Mouse (Mus musculus): ENCODE results near the gene Klre1.
"Not testable (repeated sequence)": the region's sequence is repeated elsewhere in the genome, so short reads cannot be mapped to it uniquely, and the experiment has no call there.

Gene Klre1

GRCm38 (mm10) chr6:129583014-129583413, 5.3 kb downstream of the Klre1 start:
- no peak for DNase-seq (ENCODE audit: low spot score in 2 of 2)

GRCm38 (mm10) chr6:129591508-129591907, 13.8 kb downstream of the Klre1 start, which contains the start of gene Klrd1:
Gene Klrd1 (plus strand): TSS chr6:129591782.
- DNase-seq (ENCODE audit: low spot score in 2 of 2): no peak

GRCm38 (mm10) chr6:129608372-129608771, 30.7 kb downstream of the Klre1 start:
- no peak for DNase-seq (ENCODE audit: low spot score in 2 of 2)

- DNase-seq (ENCODE audit: low spot score in 2 of 2): no peak
Measured at GRCm38 (mm10) chr6:129623735-129624134, 46.0 kb downstream of the Klre1 start, which contains the start of gene Klrk1. Gene Klrk1 (minus strand): TSS chr6:129623864.

GRCm38 (mm10) chr6:129631046-129631445, 53.3 kb downstream of the Klre1 start:
- not testable (repeated sequence) for DNase-seq (ENCODE audit: low spot score in 2 of 2)
